Mouse (Mus musculus) thymus, postnatal 25 days (tissue): ENCODE measurements around the gene Ddx19b.
"Not testable (repeated sequence)": the region's sequence is repeated elsewhere in the genome, so short reads cannot be mapped to it uniquely, and the experiment has no call there.

Experiments used
- DNase-seq: peaks from one replicate; pipeline ENCODE4 v3.0.0; 2022

Gene Ddx19b

GRCm38 (mm10) chr8:111031572-111031971 lies at the start of gene Ddx19b:
Ddx19b (minus strand) TSS chr8:111031751.
- no peak for DNase-seq

- DNase-seq, result no peak
Measured at GRCm38 (mm10) chr8:111079861-111080271, 48.3 kb upstream of the Ddx19b start.

GRCm38 (mm10) chr8:111079461-111079860 lies 47.9 kb upstream of the Ddx19b start:
- DNase-seq, result no peak

GRCm38 (mm10) chr8:111075926-111076325 lies 44.4 kb upstream of the Ddx19b start:
- no peak for DNase-seq

GRCm38 (mm10) chr8:111068660-111069059 lies 37.1 kb upstream of the Ddx19b start:
- not testable (repeated sequence) for DNase-seq

GRCm38 (mm10) chr8:111067439-111067838 lies 35.9 kb upstream of the Ddx19b start:
- DNase-seq, result no peak

- DNase-seq, result no peak
Measured at GRCm38 (mm10) chr8:111066308-111066707, 34.8 kb upstream of the Ddx19b start.

GRCm38 (mm10) chr8:111062893-111063292 lies 31.3 kb upstream of the Ddx19b start:
- no peak for DNase-seq

- peak; percentile 90 for DNase-seq
Measured at GRCm38 (mm10) chr8:111062072-111062757, 30.7 kb upstream of the Ddx19b start.

- DNase-seq, result no peak
Measured at GRCm38 (mm10) chr8:111061688-111062071, 30.1 kb upstream of the Ddx19b start.

GRCm38 (mm10) chr8:111058946-111059572 lies 27.5 kb upstream of the Ddx19b start:
- DNase-seq, result no peak

GRCm38 (mm10) chr8:111056691-111057293 lies 25.2 kb upstream of the Ddx19b start:
- DNase-seq, result no peak

GRCm38 (mm10) chr8:111056158-111056663 lies 24.7 kb upstream of the Ddx19b start, which contains the start of gene Exosc6:
Exosc6 (plus strand) TSS chr8:111056339.
- DNase-seq, result peak; percentile 90

- no peak for DNase-seq
Measured at GRCm38 (mm10) chr8:111055661-111056060, 24.1 kb upstream of the Ddx19b start.

- DNase-seq, result no peak
Measured at GRCm38 (mm10) chr8:111055031-111055634, 23.6 kb upstream of the Ddx19b start.

GRCm38 (mm10) chr8:111053827-111054518 lies 22.4 kb upstream of the Ddx19b start:
- DNase-seq, result no peak

- DNase-seq, result no peak
Measured at GRCm38 (mm10) chr8:111049106-111049505, 17.6 kb upstream of the Ddx19b start.

- peak; percentile 38 for DNase-seq
Measured at GRCm38 (mm10) chr8:111048694-111049093, 17.1 kb upstream of the Ddx19b start.

GRCm38 (mm10) chr8:111044003-111044734 lies 12.6 kb upstream of the Ddx19b start:
- no peak for DNase-seq

- no peak for DNase-seq
Measured at GRCm38 (mm10) chr8:111042546-111042945, 11.0 kb upstream of the Ddx19b start.

- DNase-seq, result no peak
Measured at GRCm38 (mm10) chr8:111036591-111036990, 5.0 kb upstream of the Ddx19b start.

GRCm38 (mm10) chr8:111034276-111034675 lies 2.7 kb upstream of the Ddx19b start:
- no peak for DNase-seq
